Mouse (Mus musculus) stomach, postnatal 0 days (tissue): Measurements from ENCODE around the gene Polm. TPM values are rescaled to one million over a fixed set of nuclear protein-coding genes. Genes with fewer than 3 reads are reported as not detected.

Experiments used
- ATAC-seq: fragments of 200-750 bp; cut with Nextera tagmentation; 2 replicates; pipeline ENCODE4 v1.8.0; 2017; ENCODE audit not compliant: low FRiP score, low TSS enrichment
- DNase-seq: peaks from one replicate; pipeline ENCODE4 v3.0.0-alpha.2; 2016; ENCODE audit warnings: low spot score
- H3K27ac ChIP-seq: fragments of 300-500 bp; sonication (generic); replicated peaks from 2 replicates; pipeline ENCODE4 v1.5.1; 2014; ENCODE audit warnings: mild to moderate bottlenecking, control low read depth
- H3K27me3 ChIP-seq: fragments of 300-500 bp; sonication (generic); 2 replicates; pipeline ENCODE4 v1.6.1; 2014; ENCODE audit warnings: low read length; ENCODE audit not compliant: control insufficient read depth, insufficient read depth
- H3K36me3 ChIP-seq: fragments of 300-500 bp; sonication (generic); 2 replicates; pipeline ENCODE4 v1.6.1; 2014; ENCODE audit warnings: low read length, mixed read lengths; ENCODE audit not compliant: control insufficient read depth, insufficient read depth
- H3K4me1 ChIP-seq: fragments of 300-500 bp; sonication (generic); replicated peaks from 2 replicates; pipeline ENCODE4 v1.6.1; 2014; ENCODE audit warnings: antibody characterized with exemption; ENCODE audit not compliant: control insufficient read depth, insufficient read depth
- H3K4me2 ChIP-seq: fragments of 300-500 bp; sonication (generic); replicated peaks from 2 replicates; pipeline ENCODE4 v1.6.1; 2014; ENCODE audit warnings: low read depth, mild to moderate bottlenecking, control low read depth, moderate library complexity
- H3K4me3 ChIP-seq: fragments of 300-500 bp; sonication (generic); 2 replicates; pipeline ENCODE4 v1.5.1; 2014; ENCODE audit warnings: low read depth, low read length, control low read depth
- H3K9ac ChIP-seq: fragments of 300-500 bp; sonication (generic); 2 replicates; pipeline ENCODE4 v1.6.1; 2014; ENCODE audit warnings: mild to moderate bottlenecking, low read length, control low read depth, mixed read lengths
- H3K9me3 ChIP-seq: fragments of 300-500 bp; sonication (generic); 2 replicates; pipeline ENCODE4 v1.6.1; 2016; ENCODE audit warnings: low read length; ENCODE audit not compliant: control insufficient read depth
- CTCF ChIP-seq: IDR thresholded peaks from 2 replicates; pipeline ENCODE4 v1.5.1; 2016; ENCODE audit warnings: antibody characterized with exemption, low read depth, mild to moderate bottlenecking, moderate library complexity
- EP300 ChIP-seq: optimal IDR thresholded peaks from 2 replicates; pipeline ENCODE3; 2016; ENCODE audit warnings: antibody characterized with exemption
- WGBS: fragments of 180-500 bp; shearing (Covaris S2); extraction: QIAGEN DNeasy Blood & Tissue Kit; methylation state at CpG from one replicate; pipeline ENCODE4 v1.1.7; 2014; 5-methylcytosine and 5-hydroxymethylcytosine counted together
- polyA plus RNA-seq: library from polyadenylated mRNA; unstranded; fragments of >200 nt; fragmentation: Nextera tagmentation; extraction: Ambion mirVana; gene quantifications from 2 replicates; pipeline ENCODE4 v1.2.1, GENCODE M21; 2015

Gene Polm
- polyA plus RNA-seq, 1 experiment from 2014 or later: 6.3 TPM

GRCm38 (mm10) chr11:5851021-5851736 is 13.4 kb upstream of the Polm start:
- no peak for DNase-seq
- no peak overlapping the region for H3K9ac ChIP-seq
- no peak overlapping the region for H3K4me3 ChIP-seq
- WGBS: 43% methylated on average over 4 of the region's 4 CpGs
- no peak overlapping the region for H3K27ac ChIP-seq
- H3K36me3 ChIP-seq: no peaks in the 10 kb centered on the region
- no peaks in the 10 kb centered on the region for H3K9me3 ChIP-seq
- H3K4me2 ChIP-seq: no peak overlapping the region
- no peaks in the 10 kb centered on the region for H3K4me1 ChIP-seq
- ATAC-seq: no peak
- TF ChIP-seq EP300 (no peak), CTCF (no peak)
- no peaks in the 10 kb centered on the region for H3K27me3 ChIP-seq

- no peaks in the 10 kb centered on the region for H3K9me3 ChIP-seq
- no peak overlapping the region for H3K4me3 ChIP-seq
- H3K9ac ChIP-seq: no peak overlapping the region
- WGBS: 44% methylated on average over 5 of the region's 5 CpGs
- no peaks in the 10 kb centered on the region for H3K4me1 ChIP-seq
- DNase-seq: no peak
- H3K27me3 ChIP-seq: no peaks in the 10 kb centered on the region
- H3K27ac ChIP-seq: no peak overlapping the region
- TF ChIP-seq CTCF (no peak), EP300 (no peak)
- no peak overlapping the region for H3K4me2 ChIP-seq
- no peak for ATAC-seq
- no peaks in the 10 kb centered on the region for H3K36me3 ChIP-seq
Observed at GRCm38 (mm10) chr11:5850452-5850851, 12.6 kb upstream of the Polm start.

- Histone ChIP-seq H3K27ac (no peak overlapping the region), H3K9me3 (no peaks in the 10 kb centered on the region), H3K4me2 (no peak overlapping the region), H3K4me3 (no peak overlapping the region), H3K4me1 (no peaks in the 10 kb centered on the region), H3K36me3 (no peaks in the 10 kb centered on the region), H3K9ac (no peak overlapping the region), H3K27me3 (no peaks in the 10 kb centered on the region)
- 73% methylated on average over 2 of the region's 2 CpGs for WGBS
- no peak for TF ChIP-seq CTCF
- no peak for TF ChIP-seq EP300
- DNase-seq (no peak), ATAC-seq (no peak)
Observed at GRCm38 (mm10) chr11:5849316-5849715, 11.5 kb upstream of the Polm start.

- H3K9me3 ChIP-seq: no peaks in the 10 kb centered on the region
- no peaks in the 10 kb centered on the region for H3K4me1 ChIP-seq
- DNase-seq: no peak
- H3K27ac ChIP-seq: no peak overlapping the region
- TF ChIP-seq CTCF (no peak), EP300 (no peak)
- no peaks in the 10 kb centered on the region for H3K27me3 ChIP-seq
- H3K4me3 ChIP-seq: no peak overlapping the region
- ATAC-seq: no peak
- H3K4me2 ChIP-seq: no peak overlapping the region
- H3K9ac ChIP-seq: no peak overlapping the region
- no peaks in the 10 kb centered on the region for H3K36me3 ChIP-seq
- 62% methylated on average over 6 of the region's 6 CpGs for WGBS
Observed at GRCm38 (mm10) chr11:5848741-5849140, 10.9 kb upstream of the Polm start.

GRCm38 (mm10) chr11:5846639-5847345 is 9.0 kb upstream of the Polm start:
- Histone ChIP-seq H3K4me1 (no peaks in the 10 kb centered on the region), H3K4me3 (no peak overlapping the region), H3K9me3 (no peaks in the 10 kb centered on the region), H3K9ac (no peak overlapping the region), H3K27ac (0 out of 2 replicates have a peak overlapping the region, but pooled peaks have one; percentile 40), H3K36me3 (no peaks in the 10 kb centered on the region), H3K27me3 (no peaks in the 10 kb centered on the region), H3K4me2 (no peak overlapping the region)
- DNase-seq: peak; percentile 55
- 49% methylated on average over 7 of the region's 7 CpGs for WGBS
- TF ChIP-seq EP300: no peak
- TF ChIP-seq CTCF: no peak
- ATAC-seq: peak; percentile 77

GRCm38 (mm10) chr11:5843131-5843530 is 5.3 kb upstream of the Polm start:
- Histone ChIP-seq H3K27ac (no peak overlapping the region), H3K4me1 (no peaks in the 10 kb centered on the region), H3K9ac (no peak overlapping the region), H3K36me3 (no peaks in the 10 kb centered on the region), H3K27me3 (no peaks in the 10 kb centered on the region), H3K9me3 (no peaks in the 10 kb centered on the region), H3K4me2 (no peak overlapping the region), H3K4me3 (no peak overlapping the region)
- no peak for ATAC-seq
- TF ChIP-seq CTCF (no peak), EP300 (no peak)
- DNase-seq: no peak
- 80% methylated on average over 3 of the region's 3 CpGs for WGBS
